Mouse (Mus musculus) ovary, postnatal 10 days (tissue): ENCODE results near the gene Serpinb6a.
"Not testable (repeated sequence)": the region's sequence is repeated elsewhere in the genome, so short reads cannot be mapped to it uniquely, and the experiment has no call there.

Experiments
- DNase-seq: peaks from one replicate; pipeline ENCODE4 v3.0.0; 2022; ENCODE audit warnings: low spot score

Serpinb6a gene

GRCm38 (mm10) chr13:33989625-33990024, 13.0 kb downstream of the Serpinb6a start:
- no peak for DNase-seq

DNA sequence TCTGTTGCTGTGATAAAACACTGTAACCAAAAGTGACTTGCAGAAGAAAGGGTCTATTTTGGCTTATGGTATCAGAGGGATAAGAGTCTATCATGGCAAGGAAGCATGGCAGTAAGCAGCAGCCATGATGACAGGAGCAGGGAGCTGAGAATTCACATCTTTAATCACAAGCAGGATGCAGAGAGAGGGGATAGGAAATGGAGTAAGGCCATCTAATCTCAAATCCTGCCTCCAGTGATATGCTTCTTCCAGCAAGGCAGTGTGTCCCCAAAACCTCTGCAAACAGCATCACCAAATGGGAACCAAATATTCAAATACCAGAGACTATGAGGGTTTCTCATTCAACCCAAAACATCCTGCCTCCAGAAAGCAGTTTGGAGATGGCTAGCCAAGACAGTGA, 36.0 kb downstream of the Serpinb6a start:
- no peak for DNase-seq

DNA sequence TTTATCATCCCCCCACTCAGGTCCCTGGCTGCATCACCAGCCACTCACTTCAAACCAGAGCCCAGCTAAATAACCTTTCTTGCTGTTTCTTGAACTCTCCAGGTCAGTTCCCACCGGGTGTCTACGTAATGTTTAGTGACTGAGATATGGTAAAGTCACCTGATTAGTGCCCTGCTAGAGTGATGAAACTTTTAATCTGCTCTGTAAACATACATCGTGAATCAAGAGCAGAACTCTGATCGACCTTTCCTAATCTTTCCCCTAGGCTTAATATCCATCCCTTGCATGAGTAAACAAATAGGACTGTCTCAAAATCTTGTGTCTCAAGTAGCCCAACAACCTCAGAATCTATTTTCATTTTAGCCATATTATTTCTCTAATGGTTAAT, 36.6 kb downstream of the Serpinb6a start:
- no peak for DNase-seq

- no peak for DNase-seq
These were observed 37.3 kb downstream of the Serpinb6a start for GRCm38 (mm10) chr13:33965056-33966024.

GRCm38 (mm10) chr13:33964206-33965046, 38.2 kb downstream of the Serpinb6a start, which contains the start of gene Nqo2:
TSS of gene Nqo2 (plus strand) at chr13:33964687.
- DNase-seq: peak; percentile 67

- DNase-seq: no peak
These were observed 42.8 kb downstream of the Serpinb6a start for GRCm38 (mm10) chr13:33959771-33960170.

DNA sequence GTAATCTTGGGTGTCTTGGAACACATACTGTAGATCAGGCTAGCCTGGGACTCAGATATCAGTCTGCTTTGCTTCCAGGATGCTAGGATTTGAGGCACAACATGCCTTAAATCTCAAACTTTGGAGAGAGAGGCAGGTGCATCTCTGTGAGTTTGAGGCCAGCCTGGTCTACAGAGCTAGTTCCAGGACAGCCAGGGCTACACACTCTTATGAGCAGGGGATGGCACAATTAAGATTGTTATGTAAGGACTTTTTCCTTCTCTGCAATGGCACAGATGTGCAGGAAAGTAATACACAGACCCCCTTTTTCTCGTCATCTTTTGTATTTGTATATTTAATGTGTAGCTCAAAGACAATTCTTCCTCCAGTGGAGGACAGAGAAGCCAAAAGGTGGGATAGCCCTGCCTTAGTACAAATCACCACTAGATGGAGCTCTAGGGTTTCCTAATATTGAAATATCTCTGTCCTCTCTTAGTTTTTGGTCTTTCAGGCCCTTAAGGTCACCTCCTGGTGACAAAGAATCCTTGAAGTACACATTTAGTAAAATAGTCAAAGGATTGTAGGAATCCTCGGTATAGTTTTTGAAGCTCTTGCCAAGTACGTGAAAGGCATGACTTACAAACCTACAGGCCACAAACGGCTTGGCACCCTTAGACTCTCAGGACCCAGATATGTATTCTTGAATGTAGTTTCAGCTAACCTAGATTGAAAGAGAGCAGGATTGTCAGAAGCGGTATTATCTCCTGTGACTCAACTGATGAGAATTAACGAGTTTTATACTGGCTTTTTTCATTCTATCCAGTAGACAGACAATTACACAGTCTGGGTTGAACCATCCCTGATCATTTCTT, 45.8 kb downstream of the Serpinb6a start:
- DNase-seq: no peak

DNA sequence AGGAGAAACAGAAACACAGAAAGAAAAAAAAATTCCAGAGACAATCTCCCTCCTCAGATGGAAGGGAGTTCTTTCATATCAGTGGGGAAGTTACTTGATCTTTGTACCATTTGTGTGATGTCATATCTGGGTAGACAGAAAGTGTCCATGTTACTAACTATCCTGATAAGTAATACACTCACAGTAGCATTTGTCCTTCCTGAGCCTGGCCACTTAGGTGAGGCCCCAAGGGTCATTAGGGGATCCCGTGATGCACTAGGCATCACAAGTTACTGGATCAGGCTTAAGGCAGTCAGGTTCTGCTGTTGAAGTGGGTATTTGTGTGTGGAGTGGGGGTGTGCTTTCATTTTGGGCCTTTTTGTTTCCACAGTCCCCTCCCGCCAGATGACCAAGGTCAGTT, 49.6 kb downstream of the Serpinb6a start:
- no peak for DNase-seq

DNA sequence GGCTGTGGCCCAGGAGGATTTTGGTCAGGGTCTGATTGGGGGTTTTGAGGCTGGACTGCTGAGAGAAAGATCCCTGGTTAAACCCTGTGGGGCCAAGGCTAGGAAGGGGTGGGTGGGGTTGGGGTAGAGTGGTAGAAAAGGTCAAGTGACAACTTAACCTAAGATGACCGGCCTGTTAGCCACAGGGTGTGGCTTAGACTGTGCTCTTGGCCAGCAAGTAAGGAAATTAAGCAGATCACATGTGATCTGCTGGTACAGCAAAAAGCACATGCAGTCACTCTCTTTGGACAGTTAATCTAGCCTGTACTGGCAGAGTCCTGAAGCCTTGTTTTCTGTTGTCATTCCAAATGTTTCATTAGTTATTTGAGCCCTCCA, 50.5 kb downstream of the Serpinb6a start:
- DNase-seq: no peak

GRCm38 (mm10) chr13:33951308-33952074, 51.1 kb downstream of the Serpinb6a start:
- no peak for DNase-seq

DNA sequence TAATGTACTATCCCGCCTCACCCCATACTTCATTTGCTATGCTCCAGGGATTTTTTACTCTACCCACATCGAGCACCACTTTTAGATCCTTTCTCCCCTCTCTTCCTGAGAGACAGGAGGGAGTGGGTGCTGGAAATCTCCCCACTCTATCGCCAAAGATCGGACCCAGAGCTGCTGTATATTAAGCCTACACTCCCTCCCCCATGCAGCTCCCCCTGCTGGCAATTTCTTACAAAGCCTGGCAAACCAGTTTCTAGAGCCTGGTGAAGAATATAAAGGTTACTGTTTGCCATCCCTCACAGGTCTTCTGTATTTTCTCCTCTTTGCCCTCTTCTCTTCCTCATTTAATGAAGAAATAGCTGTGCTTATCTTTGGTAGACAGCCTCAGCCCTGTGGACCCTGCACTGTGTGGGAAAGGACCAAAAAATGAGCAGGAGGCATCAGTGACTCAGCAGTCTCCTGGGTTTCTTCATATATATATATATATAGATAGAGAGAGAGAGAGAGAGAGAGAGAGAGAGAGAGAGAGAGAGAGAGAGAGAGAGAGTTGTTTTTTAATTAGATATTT, 60.3 kb downstream of the Serpinb6a start:
- DNase-seq: no peak

DNA sequence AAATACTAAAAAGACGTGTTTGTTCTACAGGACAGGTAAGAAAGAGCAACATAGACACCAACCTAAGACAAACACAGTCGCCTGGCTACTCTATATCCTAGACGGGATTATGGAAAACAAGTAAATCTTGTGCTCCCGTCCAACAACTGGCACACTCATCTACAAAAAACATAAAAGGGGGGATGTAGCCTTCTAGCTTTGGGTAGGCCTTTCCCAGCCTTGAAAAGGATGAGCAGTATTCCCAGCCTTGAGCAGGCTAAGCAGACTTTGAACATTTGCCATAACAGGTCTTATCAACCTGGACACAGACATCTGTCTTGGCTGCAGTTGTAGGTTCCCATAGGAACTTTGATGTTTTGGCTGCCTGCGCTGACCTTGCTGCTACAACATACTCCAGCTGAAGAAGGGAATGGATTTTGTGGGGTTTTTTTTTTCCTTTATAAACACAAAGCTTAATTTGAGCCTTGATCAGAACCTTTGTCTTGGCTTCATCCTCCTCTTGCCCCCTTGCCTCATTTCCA, 61.2 kb downstream of the Serpinb6a start:
- no peak for DNase-seq

DNA sequence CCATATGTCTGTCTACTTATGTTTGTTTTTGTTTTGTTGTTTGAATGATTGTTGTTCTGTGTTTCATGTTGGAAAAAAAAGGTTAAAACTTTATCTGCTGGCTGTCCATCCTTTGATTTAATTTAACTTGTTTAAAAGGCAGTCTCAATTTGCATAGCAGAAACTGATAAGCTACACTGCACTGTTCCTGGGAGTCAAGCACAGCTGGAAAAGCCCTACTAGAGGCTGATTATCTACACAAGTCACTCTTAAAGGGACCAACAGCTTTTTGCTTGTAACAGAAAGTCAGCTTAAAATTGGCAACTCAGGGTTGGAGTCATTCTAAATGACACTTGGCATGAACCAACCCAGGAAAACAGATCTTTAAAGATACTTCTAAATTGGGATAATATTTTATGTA, 65.0 kb downstream of the Serpinb6a start:
- not testable (repeated sequence) for DNase-seq

DNA sequence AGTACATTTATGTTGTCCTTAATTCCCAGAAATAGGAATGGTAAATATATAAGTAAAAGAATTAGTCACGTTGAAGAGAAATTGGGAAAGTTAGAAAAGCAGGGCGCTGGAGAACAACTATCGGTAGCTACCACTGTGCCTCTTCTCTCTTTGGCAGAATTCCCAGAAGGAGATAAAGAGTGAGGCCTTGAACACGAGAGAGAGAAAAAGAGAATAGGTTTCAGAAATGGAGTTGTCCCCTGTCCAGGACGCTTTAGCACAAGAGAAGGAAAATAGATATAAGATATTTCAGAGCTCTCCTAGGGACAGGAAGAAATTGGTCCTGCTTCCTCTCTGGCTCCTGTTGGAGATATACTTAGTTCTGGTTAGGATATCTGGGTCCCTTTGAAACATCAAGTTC, 65.4 kb downstream of the Serpinb6a start:
- DNase-seq: no peak

DNA sequence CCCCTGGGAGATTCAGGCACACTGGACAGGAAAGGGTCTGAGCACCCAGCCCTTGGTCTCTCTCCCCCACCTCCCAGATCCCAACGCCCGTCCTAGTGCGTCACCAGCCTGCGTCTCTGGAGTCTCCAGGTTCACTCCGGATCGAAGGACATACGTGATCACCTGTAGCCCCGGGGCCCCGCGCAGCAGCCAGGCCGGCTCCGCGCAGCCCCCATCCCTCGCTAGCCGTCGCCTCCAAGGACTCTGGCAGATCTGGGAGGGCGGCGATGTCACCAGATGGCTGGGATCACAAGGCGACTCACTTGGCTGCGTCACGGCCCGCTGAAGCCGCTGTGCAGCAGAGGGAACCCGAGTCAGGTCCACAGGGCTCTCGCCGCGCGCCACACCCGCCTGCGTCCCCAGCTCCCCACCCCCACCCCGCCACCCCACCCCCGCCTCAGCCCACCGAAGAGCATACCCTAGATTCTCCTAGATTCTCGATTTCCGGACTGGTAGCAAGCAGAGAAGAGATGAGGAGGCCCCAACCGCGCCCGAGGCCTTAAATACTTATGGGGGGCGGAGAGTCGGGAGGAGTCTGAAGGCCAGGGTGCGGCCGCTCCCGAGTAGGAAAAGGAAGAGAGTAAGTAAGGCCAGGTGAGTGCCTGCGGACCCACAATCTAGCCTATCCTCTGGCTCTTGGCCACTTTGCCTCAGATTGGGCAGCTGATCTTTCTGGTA, 67.0 kb downstream of the Serpinb6a start:
- peak; percentile 38 for DNase-seq

GRCm38 (mm10) chr13:33934743-33935142, 67.9 kb downstream of the Serpinb6a start:
- DNase-seq: no peak

- DNase-seq: no peak
These were observed 71.7 kb downstream of the Serpinb6a start for GRCm38 (mm10) chr13:33930912-33931311.

DNA sequence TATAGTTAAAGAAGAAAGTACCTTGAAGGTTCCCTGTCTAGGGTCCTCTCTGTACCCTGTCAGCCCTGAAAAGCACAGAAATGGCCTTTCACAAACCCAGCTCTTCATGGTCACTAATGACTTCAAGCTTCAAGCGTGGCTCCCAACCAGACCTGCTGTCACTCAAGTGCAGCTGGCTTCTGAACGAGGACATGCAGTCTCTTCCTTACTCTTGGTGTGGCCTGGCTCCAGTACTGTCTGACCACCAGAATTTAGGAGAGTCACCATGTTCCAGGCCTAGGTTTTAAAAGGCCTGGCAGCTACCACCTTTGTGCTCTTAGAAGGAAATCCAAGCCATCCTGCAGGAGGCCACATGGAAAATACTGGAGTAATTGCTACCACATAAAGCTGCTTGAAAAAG, 72.3 kb downstream of the Serpinb6a start:
- no peak for DNase-seq

DNA sequence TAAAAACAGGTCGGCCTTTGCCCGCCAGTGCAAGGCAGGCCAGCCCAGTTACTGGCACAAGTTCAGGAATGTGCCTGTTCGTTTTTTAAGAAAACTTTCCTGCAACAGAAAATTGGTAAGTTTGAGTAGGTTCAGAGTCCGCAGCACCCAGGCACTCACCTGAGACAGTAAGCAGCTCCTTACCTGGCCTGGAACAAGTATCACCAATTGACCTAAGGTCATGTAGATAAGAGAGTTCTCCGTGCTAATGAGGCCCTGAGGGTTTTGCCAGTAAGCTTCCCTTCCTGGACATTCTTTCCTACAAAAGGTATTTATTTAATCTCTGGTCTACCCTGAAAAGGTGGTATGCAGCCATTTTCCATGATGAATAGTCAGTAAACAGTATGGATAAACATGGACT, 80.9 kb downstream of the Serpinb6a start:
- DNase-seq: no peak

- no peak for DNase-seq
These were observed 81.6 kb downstream of the Serpinb6a start for GRCm38 (mm10) chr13:33921041-33921440.
